Mouse (Mus musculus): ENCODE measurements around the gene Wscd2. TPM values are rescaled to one million over a fixed set of nuclear protein-coding genes. Genes with fewer than 3 reads are reported as not detected.
"Not testable (repeated sequence)": the region's sequence is repeated elsewhere in the genome, so short reads cannot be mapped to it uniquely, and the experiment has no call there.

The Wscd2 gene
- polyA plus RNA-seq, 2 experiments: 0.02 TPM; not detected in 1

GRCm38 (mm10) chr5:113586458-113586849 is 96.3 kb downstream of the Wscd2 start:
- not testable (repeated sequence) for H3K4me3 ChIP-seq (ENCODE audit: insufficient read depth in 1 of 2, low read depth in 2 of 2, low read length in 2 of 2); DNase-seq (ENCODE audit: low read depth in 3 of 3, low spot score in 3 of 3)
- peak; percentile 34 for TF ChIP-seq CTCF (IDR thresholded peaks at IDR 0.05; ENCODE audit: low read depth)

GRCm38 (mm10) chr5:113590010-113590640 is 100.0 kb downstream of the Wscd2 start:
- H3K9ac ChIP-seq (replicated peaks): no peak overlapping the region
- ATAC-seq (ENCODE audit: insufficient read depth): no peak

More at GRCm38 (mm10) chr5:113586458-113586849, 96.3 kb downstream of the Wscd2 start:
- H3K27me3 ChIP-seq (ENCODE audit: control insufficient read depth, insufficient read depth, low read length); H3K4me2 ChIP-seq (ENCODE audit: low read depth); H3K9me3 ChIP-seq (ENCODE audit: control insufficient read depth, low read length); ATAC-seq (ENCODE audit: insufficient read depth); H3K9ac ChIP-seq (replicated peaks); H3K36me3 ChIP-seq (replicated peaks; ENCODE audit: control insufficient read depth, insufficient read depth, low read depth); H3K27ac ChIP-seq; H3K4me1 ChIP-seq (replicated peaks; ENCODE audit: control insufficient read depth in 2 of 2, insufficient read depth in 2 of 2, low read length in 1 of 2): not testable (repeated sequence)
- WGBS (ENCODE audit: insufficient replicate concordance): 33% methylated on average over 5 of the region's 5 CpGs

GRCm38 (mm10) chr5:113591166-113591565 is 101.0 kb downstream of the Wscd2 start:
- Histone ChIP-seq H3K9me3 (ENCODE audit: control insufficient read depth, low read length) (no peaks in the 10 kb centered on the region), H3K27ac (no peak overlapping the region), H3K27me3 (ENCODE audit: control insufficient read depth, insufficient read depth, low read length) (no peaks in the 10 kb centered on the region), H3K4me1 (replicated peaks; ENCODE audit: control insufficient read depth in 2 of 2, insufficient read depth in 2 of 2, low read length in 1 of 2) (no peaks in the 10 kb centered on the region), H3K9ac (replicated peaks) (no peak overlapping the region), H3K4me2 (ENCODE audit: low read depth) (no peak overlapping the region), H3K36me3 (replicated peaks; ENCODE audit: control insufficient read depth, insufficient read depth, low read depth) (no peaks in the 10 kb centered on the region), H3K4me3 (ENCODE audit: insufficient read depth in 1 of 2, low read depth in 2 of 2, low read length in 2 of 2) (no peak overlapping the region)
- WGBS (ENCODE audit: insufficient replicate concordance): 23% methylated on average over 3 of the region's 3 CpGs
- DNase-seq (ENCODE audit: low read depth in 3 of 3, low spot score in 3 of 3) (no peak), ATAC-seq (ENCODE audit: insufficient read depth) (no peak)
- TF ChIP-seq EP300 (IDR thresholded peaks at IDR 0.05; ENCODE audit: low read depth): no peak
- no peak for TF ChIP-seq CTCF (IDR thresholded peaks at IDR 0.05; ENCODE audit: low read depth)

More at GRCm38 (mm10) chr5:113590010-113590640, 100.0 kb downstream of the Wscd2 start:
- TF ChIP-seq CTCF (IDR thresholded peaks at IDR 0.05; ENCODE audit: low read depth) (no peak), EP300 (IDR thresholded peaks at IDR 0.05; ENCODE audit: low read depth) (no peak)
- Histone ChIP-seq H3K27me3 (ENCODE audit: control insufficient read depth, insufficient read depth, low read length) (no peaks in the 10 kb centered on the region), H3K4me1 (replicated peaks; ENCODE audit: control insufficient read depth in 2 of 2, insufficient read depth in 2 of 2, low read length in 1 of 2) (no peaks in the 10 kb centered on the region), H3K4me2 (ENCODE audit: low read depth) (no peak overlapping the region), H3K4me3 (ENCODE audit: insufficient read depth in 1 of 2, low read depth in 2 of 2, low read length in 2 of 2) (no peak overlapping the region), H3K36me3 (replicated peaks; ENCODE audit: control insufficient read depth, insufficient read depth, low read depth) (no peaks in the 10 kb centered on the region), H3K9me3 (ENCODE audit: control insufficient read depth, low read length) (no peaks in the 10 kb centered on the region), H3K27ac (no peak overlapping the region)
- no peak for DNase-seq (ENCODE audit: low read depth in 3 of 3, low spot score in 3 of 3)
- whole genome bisulfite sequencing (ENCODE audit: insufficient replicate concordance): 61% methylated on average over 5 of the region's 5 CpGs

GRCm38 (mm10) chr5:113591751-113592230 is 101.7 kb downstream of the Wscd2 start:
- ATAC-seq (ENCODE audit: insufficient read depth): no peak
- no peaks in the 10 kb centered on the region for H3K27me3 ChIP-seq (ENCODE audit: control insufficient read depth, insufficient read depth, low read length)

GRCm38 (mm10) chr5:113593911-113594705 is 104.0 kb downstream of the Wscd2 start:
- ATAC-seq (ENCODE audit: insufficient read depth) (no peak), DNase-seq (ENCODE audit: low read depth in 3 of 3, low spot score in 3 of 3) (no peak)
- no peak overlapping the region for H3K4me2 ChIP-seq (ENCODE audit: low read depth)
- no peak for TF ChIP-seq CTCF (IDR thresholded peaks at IDR 0.05; ENCODE audit: low read depth)
- TF ChIP-seq EP300 (IDR thresholded peaks at IDR 0.05; ENCODE audit: low read depth): no peak
- H3K9me3 ChIP-seq (ENCODE audit: control insufficient read depth, low read length): no peaks in the 10 kb centered on the region
- H3K27ac ChIP-seq: no peak overlapping the region
- H3K9ac ChIP-seq (replicated peaks): no peak overlapping the region
- no peak overlapping the region for H3K4me3 ChIP-seq (ENCODE audit: insufficient read depth in 1 of 2, low read depth in 2 of 2, low read length in 2 of 2)
- H3K27me3 ChIP-seq (ENCODE audit: control insufficient read depth, insufficient read depth, low read length): no peaks in the 10 kb centered on the region
- no peaks in the 10 kb centered on the region for H3K4me1 ChIP-seq (replicated peaks; ENCODE audit: control insufficient read depth in 2 of 2, insufficient read depth in 2 of 2, low read length in 1 of 2)
- WGBS (ENCODE audit: insufficient replicate concordance): 54% methylated on average over 6 of the region's 6 CpGs
- H3K36me3 ChIP-seq (replicated peaks; ENCODE audit: control insufficient read depth, insufficient read depth, low read depth): no peaks in the 10 kb centered on the region

More at GRCm38 (mm10) chr5:113591751-113592230, 101.7 kb downstream of the Wscd2 start:
- Histone ChIP-seq H3K4me1 (replicated peaks; ENCODE audit: control insufficient read depth in 2 of 2, insufficient read depth in 2 of 2, low read length in 1 of 2) (no peaks in the 10 kb centered on the region), H3K36me3 (replicated peaks; ENCODE audit: control insufficient read depth, insufficient read depth, low read depth) (no peaks in the 10 kb centered on the region), H3K9ac (replicated peaks) (no peak overlapping the region), H3K9me3 (ENCODE audit: control insufficient read depth, low read length) (no peaks in the 10 kb centered on the region), H3K4me2 (ENCODE audit: low read depth) (no peak overlapping the region), H3K27ac (no peak overlapping the region), H3K4me3 (ENCODE audit: insufficient read depth in 1 of 2, low read depth in 2 of 2, low read length in 2 of 2) (no peak overlapping the region)
- peak in 1 of 3 experiments; percentile 7 for DNase-seq (ENCODE audit: low read depth in 3 of 3, low spot score in 3 of 3)
- WGBS (ENCODE audit: insufficient replicate concordance): 12% methylated on average over 6 of the region's 6 CpGs
- TF ChIP-seq EP300 (IDR thresholded peaks at IDR 0.05; ENCODE audit: low read depth): no peak
